Mouse (Mus musculus): ENCODE measurements around the gene Gm28038.

Gm28038 gene

DNA sequence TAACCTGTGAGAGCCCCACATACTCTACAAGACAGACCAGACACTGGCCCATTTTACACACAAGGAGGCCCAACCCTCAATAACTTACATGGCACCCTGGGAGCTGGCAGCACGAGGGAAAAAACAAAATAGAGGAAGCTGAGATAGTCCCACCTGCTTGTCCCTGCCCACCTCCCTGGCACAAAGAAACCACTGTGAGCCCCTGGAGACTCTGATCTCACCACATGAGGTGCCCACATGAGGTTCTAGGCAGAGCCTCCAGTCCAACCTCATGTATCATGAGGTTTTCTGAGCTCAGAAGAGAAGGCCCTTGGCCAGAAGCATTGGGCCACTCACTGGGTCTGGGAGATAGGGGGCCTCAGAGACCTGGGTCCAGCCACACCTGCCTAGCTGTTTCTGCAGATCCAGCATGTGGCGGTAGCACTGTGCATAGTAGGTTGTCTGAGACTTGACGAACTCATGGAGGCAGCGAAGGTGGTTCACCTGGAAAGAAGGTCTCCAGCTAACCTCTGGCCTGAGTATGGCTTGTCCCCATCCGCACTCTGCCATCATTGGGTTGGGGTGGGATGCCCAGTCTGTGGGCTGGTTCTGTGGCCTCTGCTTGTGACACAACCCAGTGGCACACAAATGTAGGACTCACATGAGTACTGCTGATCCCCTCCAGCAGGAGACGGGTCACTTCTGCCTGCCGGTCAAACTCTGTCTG lies 65.3 kb downstream of the Gm28038 start:
- peak; percentile 52 to 58 for DNase-seq (ENCODE audit: low spot score in 2 of 2)

DNA sequence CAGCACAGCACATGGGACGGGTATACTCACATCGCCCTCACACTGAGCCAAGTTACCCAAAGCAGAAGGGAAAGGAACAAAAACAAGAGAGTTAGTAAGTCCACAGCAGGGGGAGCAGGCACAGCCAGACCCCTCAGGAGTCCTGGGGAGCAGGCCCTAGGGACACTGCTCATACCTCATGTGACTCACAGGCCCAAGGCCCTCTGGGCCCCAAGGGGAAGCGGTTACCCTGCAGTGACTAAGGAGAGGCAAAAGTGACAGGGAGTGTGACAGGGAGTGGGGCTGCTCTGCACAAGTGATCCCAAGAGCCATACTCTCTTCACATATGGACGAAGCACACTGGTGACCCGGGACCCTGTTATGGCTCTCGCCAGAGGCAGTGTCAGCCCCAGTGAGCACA lies 68.4 kb downstream of the Gm28038 start:
- DNase-seq (ENCODE audit: low spot score in 2 of 2): no peak

Data from spleen, postnatal 36 days (tissue).